Comparison of ENCODE assay signal across 11 mouse cellular contexts in the genomic region with DNA sequence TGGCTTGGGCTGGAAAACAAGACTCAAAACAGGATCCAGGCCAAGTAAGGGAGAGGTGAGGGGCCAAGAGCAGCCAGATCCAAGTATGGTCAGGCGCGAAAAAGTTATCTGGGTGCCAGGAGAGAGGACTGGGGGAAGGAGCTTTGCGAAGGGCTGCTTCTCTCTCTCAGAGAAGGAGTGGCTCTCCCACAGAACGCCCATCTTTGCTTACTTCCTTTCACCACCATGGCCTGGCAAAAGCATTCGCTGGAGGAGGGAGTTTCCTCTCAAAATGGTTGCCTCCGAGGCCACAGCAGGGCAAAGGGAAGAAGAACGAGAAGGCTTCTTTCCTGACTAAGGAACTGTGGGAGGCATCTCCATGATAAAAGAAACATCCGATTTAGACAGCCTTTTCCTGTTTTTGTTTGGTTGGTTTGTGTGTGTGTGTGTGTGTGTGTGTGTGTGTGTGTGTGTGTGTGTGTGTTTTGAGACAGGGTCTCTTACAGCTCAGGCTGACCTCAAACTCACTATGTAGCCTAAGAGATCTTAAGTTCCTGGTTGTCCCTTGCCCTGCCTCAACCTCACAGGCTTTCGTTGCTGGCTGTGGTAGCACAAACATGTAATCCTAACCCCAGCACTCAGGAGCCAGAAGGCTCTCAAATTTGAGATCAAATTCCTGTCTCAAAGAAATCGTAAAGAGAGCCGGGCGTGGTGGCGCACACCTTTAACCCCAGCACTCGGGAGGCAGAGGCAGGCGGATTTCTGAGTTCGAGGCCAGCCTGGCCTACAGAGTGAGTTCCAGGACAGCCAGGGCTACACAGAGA. TPM values are rescaled to one million over a fixed set of nuclear protein-coding genes. Genes with fewer than 3 reads are reported as not detected.
DNase-seq lines count a peak whose midpoint lies in the region; ATAC-seq and TF ChIP-seq lines count a peak whose summit lies in the region.
"Had no signal": no experiment of that assay in that cellular context is flagged by ENCODE, and none has a peak within 500 bp of the region (broad histone marks: within the 10 kb centered on the region; RNA-seq: fewer than 3 reads in every experiment).

No protein-coding gene starts in this region.

- H3K4me3 ChIP-seq in hindbrain, embryonic 10.5 days = no peak overlapping the region
- H3K4me3 ChIP-seq in hindbrain, embryonic 13.5 days = no peak overlapping the region
- H3K4me3 ChIP-seq in midbrain, postnatal 0 days (ENCODE audit: low read depth, low read length) = no peak overlapping the region
- H3K4me3 ChIP-seq in thymus, adult 2 months (ENCODE audit: control insufficient read depth, insufficient read depth, low read length) = no peak overlapping the region
- H3K4me3 ChIP-seq: neural tube, embryonic 13.5 days had no signal

- ATAC-seq in hindbrain, embryonic 13.5 days (ENCODE audit: low FRiP score) = no peak
- no peak for ATAC-seq in midbrain, postnatal 0 days (ENCODE audit: low FRiP score)

- no peaks in the 10 kb centered on the region for H3K27me3 ChIP-seq in hindbrain, embryonic 10.5 days (ENCODE audit: insufficient read depth, poor library complexity, severe bottlenecking)
- no peaks in the 10 kb centered on the region for H3K27me3 ChIP-seq in hindbrain, embryonic 13.5 days
- no peaks in the 10 kb centered on the region for H3K27me3 ChIP-seq in midbrain, postnatal 0 days (ENCODE audit: insufficient read depth, low read length)
- H3K27me3 ChIP-seq in thymus, adult 2 months (ENCODE audit: control insufficient read depth, insufficient read depth, low read length) = no peaks in the 10 kb centered on the region
- H3K27me3 ChIP-seq: neural tube, embryonic 13.5 days had no signal

- no peak for DNase-seq in hindbrain, embryonic 10.5 days (ENCODE audit: low spot score)
- peak; percentile 74 for DNase-seq in heart, adult 8-10 months (ENCODE audit: low spot score)
- peak; percentile 55 to 84 for DNase-seq in kidney, postnatal 25 days
- DNase-seq in naive thymus-derived CD4-positive, alpha-beta T cell, adult 2 months (ENCODE audit: low read depth) = peak; percentile 51
- DNase-seq in frontal cortex, postnatal 10 days (ENCODE audit: low spot score in 2 of 2) = no peak
- DNase-seq in midbrain, postnatal 0 days (ENCODE audit: low spot score) = no peak
- DNase-seq in thymus, adult 2 months = no peak
- DNase-seq: cerebellum, postnatal 36 days had no signal

- TF ChIP-seq CTCF in midbrain, postnatal 0 days (IDR thresholded peaks at IDR 0.05) = no peak
- TF ChIP-seq CTCF in thymus, adult 2 months (IDR thresholded peaks at IDR 0.05; ENCODE audit: borderline replicate concordance, control insufficient read depth, extremely low read depth, insufficient read depth, low read length, poor library complexity) = no peak

- no peak for TF ChIP-seq POLR2A in thymus, adult 2 months (IDR thresholded peaks at IDR 0.05; ENCODE audit: control insufficient read depth, extremely low read depth, insufficient read depth, low read length, poor library complexity)

- H3K27ac ChIP-seq in hindbrain, embryonic 10.5 days = 0 out of 2 replicates have a peak overlapping the region, but pooled peaks have one; percentile 35
- H3K27ac ChIP-seq in hindbrain, embryonic 13.5 days = no peak overlapping the region
- H3K27ac ChIP-seq in midbrain, postnatal 0 days (ENCODE audit: low read depth, low read length) = no peak overlapping the region
- H3K27ac ChIP-seq in thymus, adult 2 months (ENCODE audit: control insufficient read depth, insufficient read depth, low read length) = no peak overlapping the region
- H3K27ac ChIP-seq: neural tube, embryonic 13.5 days had no signal

- H3K4me2 ChIP-seq in hindbrain, embryonic 13.5 days = no peak overlapping the region
- no peak overlapping the region for H3K4me2 ChIP-seq in midbrain, postnatal 0 days (ENCODE audit: low read depth, low read length, poor library complexity, severe bottlenecking)
- H3K4me2 ChIP-seq: neural tube, embryonic 13.5 days had no signal

- no peaks in the 10 kb centered on the region for H3K9me3 ChIP-seq in hindbrain, embryonic 10.5 days
- H3K9me3 ChIP-seq in hindbrain, embryonic 13.5 days = no peaks in the 10 kb centered on the region
- no peaks in the 10 kb centered on the region for H3K9me3 ChIP-seq in midbrain, postnatal 0 days (ENCODE audit: low read length)
- H3K9me3 ChIP-seq: neural tube, embryonic 13.5 days had no signal

- H3K9ac ChIP-seq in hindbrain, embryonic 13.5 days = no peak overlapping the region
- no peak overlapping the region for H3K9ac ChIP-seq in midbrain, postnatal 0 days (replicated peaks; ENCODE audit: low read length, poor library complexity, severe bottlenecking)
- H3K9ac ChIP-seq: neural tube, embryonic 13.5 days had no signal

- H3K4me1 ChIP-seq in hindbrain, embryonic 10.5 days (replicated peaks) = peaks cover 46% of the 10 kb centered on the region
- peaks cover 14% of the 10 kb centered on the region for H3K4me1 ChIP-seq in hindbrain, embryonic 13.5 days (replicated peaks)
- H3K4me1 ChIP-seq in midbrain, postnatal 0 days (ENCODE audit: insufficient read depth, low read length) = no peaks in the 10 kb centered on the region
- peaks cover 47% of the 10 kb centered on the region for H3K4me1 ChIP-seq in thymus, adult 2 months (replicated peaks; ENCODE audit: control insufficient read depth, insufficient read depth, low read length)

- no peaks in the 10 kb centered on the region for H3K36me3 ChIP-seq in hindbrain, embryonic 10.5 days
- no peaks in the 10 kb centered on the region for H3K36me3 ChIP-seq in hindbrain, embryonic 13.5 days
- H3K36me3 ChIP-seq in midbrain, postnatal 0 days (ENCODE audit: insufficient read depth, low read length) = no peaks in the 10 kb centered on the region
- no peaks in the 10 kb centered on the region for H3K36me3 ChIP-seq in thymus, adult 2 months (ENCODE audit: control insufficient read depth, insufficient read depth, low read length)
- H3K36me3 ChIP-seq: neural tube, embryonic 13.5 days had no signal

- 79% methylated on average over 16 of the region's 16 CpGs for WGBS in hindbrain, embryonic 10.5 days
- WGBS in hindbrain, embryonic 13.5 days = 83% methylated on average over 16 of the region's 16 CpGs
- WGBS in midbrain, postnatal 0 days = 79% methylated on average over 16 of the region's 16 CpGs
- WGBS in thymus, adult 2 months = 73% methylated on average over 16 of the region's 16 CpGs

RNA-seq across cellular contexts. Expression of gene Gm16253, which starts 4.7 kb away (rescaled TPM):
- 0.55 and 0.93 TPM in 2 replicates for polyA plus RNA-seq in hindbrain, embryonic 10.5 days (2016; fragmentation: Nextera tagmentation; extraction: Ambion mirVana)
- polyA plus RNA-seq in hindbrain, embryonic 13.5 days (2015; fragmentation: Nextera tagmentation; extraction: Ambion mirVana) = 1.2 and 1.6 TPM in 2 replicates
- total RNA-seq in heart, adult 8-10 months (2022) = 1 to 10 TPM in 3 of 4 experiments, not detected in 1; 2.5 to 3.3 (median 3.2) TPM
- total RNA-seq in midbrain, postnatal 0 days (2014; rRNA removed) = not detected in 2 replicates
- 0.52 TPM in 1 of 2 replicates, not detected in the other for polyA plus RNA-seq in midbrain, postnatal 0 days (2015; fragmentation: Nextera tagmentation; extraction: Ambion mirVana)
- not detected in 2 replicates for polyA plus RNA-seq in thymus, adult 2 months (2012; rRNA removed)
- polyA plus RNA-seq: large intestine, adult 2 months had no signal

RNA-seq across cellular contexts. Expression of gene Txnip, which starts 14.3 kb away (rescaled TPM):
- polyA plus RNA-seq in hindbrain, embryonic 10.5 days (2016; fragmentation: Nextera tagmentation; extraction: Ambion mirVana) = 36.3 and 38.1 TPM in 2 replicates
- 60.5 and 67.6 TPM in 2 replicates for polyA plus RNA-seq in hindbrain, embryonic 13.5 days (2015; fragmentation: Nextera tagmentation; extraction: Ambion mirVana)
- 100 to 1,000 TPM; 346 to 908 (median 654) TPM for total RNA-seq in heart, adult 8-10 months (2022)
- 145 and 222 TPM in 2 replicates for total RNA-seq in midbrain, postnatal 0 days (2014; rRNA removed)
- polyA plus RNA-seq in midbrain, postnatal 0 days (2015; fragmentation: Nextera tagmentation; extraction: Ambion mirVana) = 108 and 116 TPM in 2 replicates
- 587 and 719 TPM in 2 replicates for polyA plus RNA-seq in thymus, adult 2 months (2012; rRNA removed)

RNA-seq across cellular contexts. Expression of gene Polr3gl, which starts 21.9 kb away (rescaled TPM):
- 25.3 and 29.4 TPM in 2 replicates for polyA plus RNA-seq in hindbrain, embryonic 10.5 days (2016; fragmentation: Nextera tagmentation; extraction: Ambion mirVana)
- 38.3 and 39.3 TPM in 2 replicates for polyA plus RNA-seq in hindbrain, embryonic 13.5 days (2015; fragmentation: Nextera tagmentation; extraction: Ambion mirVana)
- total RNA-seq in heart, adult 8-10 months (2022) = 10 to 100 TPM; 31.7 to 35.2 (median 34.7) TPM
- total RNA-seq in midbrain, postnatal 0 days (2014; rRNA removed) = 13.2 and 16.2 TPM in 2 replicates
- polyA plus RNA-seq in midbrain, postnatal 0 days (2015; fragmentation: Nextera tagmentation; extraction: Ambion mirVana) = 29.4 and 32.0 TPM in 2 replicates
- 17.8 and 18.2 TPM in 2 replicates for polyA plus RNA-seq in thymus, adult 2 months (2012; rRNA removed)

RNA-seq across cellular contexts. Expression of gene Ankrd34a, which starts 24.3 kb away (rescaled TPM):
- polyA plus RNA-seq in hindbrain, embryonic 10.5 days (2016; fragmentation: Nextera tagmentation; extraction: Ambion mirVana) = 0.92 and 1.5 TPM in 2 replicates
- polyA plus RNA-seq in hindbrain, embryonic 13.5 days (2015; fragmentation: Nextera tagmentation; extraction: Ambion mirVana) = 9.7 and 10.5 TPM in 2 replicates
- 1 to 10 TPM; 1.1 to 2.5 (median 2.0) TPM for total RNA-seq in heart, adult 8-10 months (2022)
- 21.5 and 32.7 TPM in 2 replicates for total RNA-seq in midbrain, postnatal 0 days (2014; rRNA removed)
- 16.3 and 21.0 TPM in 2 replicates for polyA plus RNA-seq in midbrain, postnatal 0 days (2015; fragmentation: Nextera tagmentation; extraction: Ambion mirVana)
- polyA plus RNA-seq in thymus, adult 2 months (2012; rRNA removed) = 0.18 and 0.49 TPM in 2 replicates

RNA-seq across cellular contexts. Expression of gene Lix1l, which starts 28.9 kb away (rescaled TPM):
- polyA plus RNA-seq in hindbrain, embryonic 10.5 days (2016; fragmentation: Nextera tagmentation; extraction: Ambion mirVana) = 5.4 and 5.5 TPM in 2 replicates
- polyA plus RNA-seq in hindbrain, embryonic 13.5 days (2015; fragmentation: Nextera tagmentation; extraction: Ambion mirVana) = 6.8 and 7.3 TPM in 2 replicates
- total RNA-seq in heart, adult 8-10 months (2022) = 10 to 100 TPM; 20.9 to 31.1 (median 25.8) TPM
- 38.0 and 52.9 TPM in 2 replicates for total RNA-seq in midbrain, postnatal 0 days (2014; rRNA removed)
- polyA plus RNA-seq in midbrain, postnatal 0 days (2015; fragmentation: Nextera tagmentation; extraction: Ambion mirVana) = 3.2 TPM in 2 replicates
- 4.6 and 8.2 TPM in 2 replicates for polyA plus RNA-seq in thymus, adult 2 months (2012; rRNA removed)

Comparison
In these comparisons a context has a peak if more than half of its experiments do, and no peak if none do; other contexts are left out.
1. DNase-seq: peak in heart, adult 8-10 months (single experiment), kidney, postnatal 25 days (2 of 2) and naive thymus-derived CD4-positive, alpha-beta T cell, adult 2 months (single experiment); none in hindbrain, embryonic 10.5 days (single experiment), frontal cortex, postnatal 10 days (0 of 2), midbrain, postnatal 0 days (single experiment) and thymus, adult 2 months (single experiment).